Mouse (Mus musculus) activated CD4-positive, CD25-positive, alpha-beta regulatory T cell, adult 4 months (primary cell): ENCODE results near the gene Lrrc58. TPM values are rescaled to one million over a fixed set of nuclear protein-coding genes. Genes with fewer than 3 reads are reported as not detected.

Experiments used
- ATAC-seq: one replicate; pipeline ENCODE4 v1.8.0; 2017
- polyA plus RNA-seq, 2 experiments: library from polyadenylated mRNA; unstranded; fragments of 100-300 nt; shearing (Covaris generic); gene quantifications; one replicate each; pipeline ENCODE4 v1.2.1; 2017

The Lrrc58 gene
- polyA plus RNA-seq, 2 experiments from 2014 or later = 18.0 to 20.2 TPM

- ATAC-seq = no peak
Measured at GRCm38 (mm10) chr16:37869470-37870231, 1.5 kb downstream of the Lrrc58 start.

- no peak for ATAC-seq
Measured at GRCm38 (mm10) chr16:37871112-37871715, 3.0 kb downstream of the Lrrc58 start.

GRCm38 (mm10) chr16:37874501-37875235 is 6.5 kb downstream of the Lrrc58 start:
- ATAC-seq = no peak

GRCm38 (mm10) chr16:37877406-37877805 is 9.2 kb downstream of the Lrrc58 start:
- no peak for ATAC-seq

GRCm38 (mm10) chr16:37878951-37879505 is 10.8 kb downstream of the Lrrc58 start:
- ATAC-seq = no peak

GRCm38 (mm10) chr16:37879750-37880419 is 11.7 kb downstream of the Lrrc58 start:
- no peak for ATAC-seq

- no peak for ATAC-seq
Measured at GRCm38 (mm10) chr16:37881168-37881567, 13.0 kb downstream of the Lrrc58 start.

GRCm38 (mm10) chr16:37888986-37889385 is 20.8 kb downstream of the Lrrc58 start:
- ATAC-seq = no peak

GRCm38 (mm10) chr16:37892667-37893066 is 24.5 kb downstream of the Lrrc58 start:
- no peak for ATAC-seq

GRCm38 (mm10) chr16:37893381-37893780 is 25.2 kb downstream of the Lrrc58 start:
- no peak for ATAC-seq

GRCm38 (mm10) chr16:37893942-37894341 is 25.8 kb downstream of the Lrrc58 start:
- no peak for ATAC-seq

- ATAC-seq = no peak
Measured at GRCm38 (mm10) chr16:37898790-37899189, 30.6 kb downstream of the Lrrc58 start.

GRCm38 (mm10) chr16:37899357-37899756 is 31.2 kb downstream of the Lrrc58 start:
- no peak for ATAC-seq

- no peak for ATAC-seq
Measured at GRCm38 (mm10) chr16:37901318-37901717, 33.1 kb downstream of the Lrrc58 start.

GRCm38 (mm10) chr16:37906456-37906855 is 38.3 kb downstream of the Lrrc58 start:
- no peak for ATAC-seq

- no peak for ATAC-seq
Measured at GRCm38 (mm10) chr16:37911086-37911485, 42.9 kb downstream of the Lrrc58 start.

- ATAC-seq = no peak
Measured at GRCm38 (mm10) chr16:37916138-37916817, 48.1 kb downstream of the Lrrc58 start, which contains the start of gene Gpr156. Gene Gpr156, plus strand, starts transcription at chr16:37916496.

GRCm38 (mm10) chr16:37916818-37917201 is 48.6 kb downstream of the Lrrc58 start:
- no peak for ATAC-seq

- no peak for ATAC-seq
Measured at GRCm38 (mm10) chr16:37919000-37919399, 50.8 kb downstream of the Lrrc58 start.

- no peak for ATAC-seq
Measured at GRCm38 (mm10) chr16:37920842-37921409, 52.7 kb downstream of the Lrrc58 start.

- ATAC-seq = no peak
Measured at GRCm38 (mm10) chr16:37926087-37926486, 57.9 kb downstream of the Lrrc58 start.

GRCm38 (mm10) chr16:37927117-37927516 is 58.9 kb downstream of the Lrrc58 start:
- ATAC-seq = no peak
